Mouse (Mus musculus) E14TG2a.4 (cell line): ENCODE data around the gene Smyd1.

Experiments
- CTCF ChIP-seq: conservative IDR thresholded peaks from 2 replicates; pipeline ENCODE4 v1.5.1; 2014; ENCODE audit warnings: low read length
- POU5F1 ChIP-seq: IDR thresholded peaks from 2 replicates; pipeline ENCODE4 v1.6.1; 2014; ENCODE audit warnings: low read length, borderline replicate concordance

GRCm38 (mm10) chr6:71332236-71332965 lies 10.4 kb upstream of the Smyd1 start:
- no peak for TF ChIP-seq CTCF
- no peak for TF ChIP-seq POU5F1
